Mouse (Mus musculus) midbrain, embryonic 16.5 days (tissue): ENCODE measurements around the gene Cebpz. TPM values are rescaled to one million over a fixed set of nuclear protein-coding genes. Genes with fewer than 3 reads are reported as not detected.

Experiments used
- ATAC-seq: fragments of 200-750 bp; cut with Nextera tagmentation; 2 replicates; pipeline ENCODE4 v1.8.0; 2017; ENCODE audit warnings: moderate TSS enrichment
- H3K27ac ChIP-seq: fragments of 300-500 bp; sonication (generic); 2 replicates; pipeline ENCODE4 v1.5.1; 2014; ENCODE audit warnings: mild to moderate bottlenecking, low read length, mixed read lengths
- H3K27me3 ChIP-seq: fragments of 300-500 bp; sonication (generic); 2 replicates; pipeline ENCODE4 v1.6.1; 2014; ENCODE audit warnings: low read depth, low read length, mixed read lengths; ENCODE audit not compliant: control insufficient read depth, insufficient read depth
- H3K36me3 ChIP-seq: fragments of 300-500 bp; sonication (generic); 2 replicates; pipeline ENCODE4 v1.6.1; 2014; ENCODE audit warnings: mild to moderate bottlenecking, low read length, moderate library complexity, mixed read lengths; ENCODE audit not compliant: control insufficient read depth, insufficient read depth
- H3K4me1 ChIP-seq: fragments of 300-500 bp; sonication (generic); 2 replicates; pipeline ENCODE4 v1.6.1; 2014; ENCODE audit warnings: mild to moderate bottlenecking, low read length, mixed read lengths; ENCODE audit not compliant: control insufficient read depth, insufficient read depth
- H3K4me2 ChIP-seq: fragments of 300-500 bp; sonication (generic); 2 replicates; pipeline ENCODE4 v1.6.1; 2014; ENCODE audit warnings: mild to moderate bottlenecking, low read length, mixed read lengths
- H3K4me3 ChIP-seq: fragments of 300-500 bp; sonication (generic); 2 replicates; pipeline ENCODE4 v1.5.1; 2014; ENCODE audit warnings: low read depth, mild to moderate bottlenecking, low read length, moderate library complexity, mixed read lengths
- H3K9ac ChIP-seq: fragments of 300-500 bp; sonication (generic); 2 replicates; pipeline ENCODE4 v1.6.1; 2014; ENCODE audit warnings: low read depth, low read length, mixed read lengths
- H3K9me3 ChIP-seq: fragments of 300-500 bp; sonication (generic); replicated peaks from 2 replicates; pipeline ENCODE4 v1.6.1; 2014; ENCODE audit warnings: mild to moderate bottlenecking, low read length, mixed read lengths; ENCODE audit not compliant: control insufficient read depth, poor library complexity, severe bottlenecking
- WGBS: fragments of 180-500 bp; shearing (Covaris S2); extraction: QIAGEN DNeasy Blood & Tissue Kit; methylation state at CpG from one replicate; pipeline ENCODE4 v1.1.7; 2014; 5-methylcytosine and 5-hydroxymethylcytosine counted together
- polyA plus RNA-seq: library from polyadenylated mRNA; unstranded; fragments of >200 nt; fragmentation: Nextera tagmentation; extraction: Ambion mirVana; gene quantifications from 2 replicates; pipeline ENCODE4 v1.2.1, GENCODE M21; 2015

Gene Cebpz
- polyA plus RNA-seq, 1 experiment from 2014 or later = 38.0 TPM

GRCm38 (mm10) chr17:78951225-78951624 lies 14.4 kb upstream of the Cebpz start:
- no peak for ATAC-seq
- H3K4me1 ChIP-seq = no peaks in the 10 kb centered on the region
- no peak overlapping the region for H3K4me3 ChIP-seq
- no peak overlapping the region for H3K4me2 ChIP-seq
- H3K9me3 ChIP-seq = no peaks in the 10 kb centered on the region
- H3K36me3 ChIP-seq = peaks cover 8% of the 10 kb centered on the region; the same call in 1 of the 2 replicates
- WGBS = 93% methylated on average over 5 of the region's 5 CpGs
- H3K9ac ChIP-seq = no peak overlapping the region
- H3K27me3 ChIP-seq = no peaks in the 10 kb centered on the region
- no peak overlapping the region for H3K27ac ChIP-seq

GRCm38 (mm10) chr17:78942579-78942978 lies 5.7 kb upstream of the Cebpz start:
- H3K36me3 ChIP-seq = peaks cover 15% of the 10 kb centered on the region
- no peak overlapping the region for H3K4me3 ChIP-seq
- ATAC-seq = no peak
- H3K27me3 ChIP-seq = no peaks in the 10 kb centered on the region
- WGBS = 50% methylated on average over 11 of the region's 11 CpGs
- no peak overlapping the region for H3K9ac ChIP-seq
- H3K4me1 ChIP-seq = peaks cover 6% of the 10 kb centered on the region
- no peak overlapping the region for H3K27ac ChIP-seq
- no peaks in the 10 kb centered on the region for H3K9me3 ChIP-seq
- H3K4me2 ChIP-seq = no peak overlapping the region

GRCm38 (mm10) chr17:78938927-78939326 lies 2.1 kb upstream of the Cebpz start:
- WGBS = 93% methylated on average over 4 of the region's 4 CpGs
- H3K27ac ChIP-seq = no peak overlapping the region
- H3K4me3 ChIP-seq = no peak overlapping the region
- H3K27me3 ChIP-seq = no peaks in the 10 kb centered on the region
- ATAC-seq = no peak
- peaks cover 17% of the 10 kb centered on the region for H3K4me1 ChIP-seq
- H3K36me3 ChIP-seq = peaks cover 12% of the 10 kb centered on the region
- H3K9me3 ChIP-seq = no peaks in the 10 kb centered on the region
- no peak overlapping the region for H3K4me2 ChIP-seq
- H3K9ac ChIP-seq = no peak overlapping the region

GRCm38 (mm10) chr17:78937229-78937853 lies 475 bp upstream of the Cebpz start:
- peak; percentile 60 for ATAC-seq
- peak overlapping the region; percentile 80 for H3K27ac ChIP-seq
- peaks cover 16% of the 10 kb centered on the region for H3K36me3 ChIP-seq
- no peaks in the 10 kb centered on the region for H3K9me3 ChIP-seq
- H3K27me3 ChIP-seq = no peaks in the 10 kb centered on the region
- H3K4me3 ChIP-seq = peak overlapping the region; percentile 90
- 8% methylated on average over 26 of the region's 26 CpGs for WGBS
- H3K4me1 ChIP-seq = peaks cover 30% of the 10 kb centered on the region
- H3K9ac ChIP-seq = peak overlapping the region; percentile 87
- peak overlapping the region; percentile 82 for H3K4me2 ChIP-seq

GRCm38 (mm10) chr17:78935857-78936256 lies 1.0 kb downstream of the Cebpz start:
- peak overlapping the region; percentile 90 for H3K4me3 ChIP-seq

GRCm38 (mm10) chr17:78917696-78918095 lies 19.2 kb downstream of the Cebpz start:
- ATAC-seq = no peak
- peaks cover 15% of the 10 kb centered on the region for H3K36me3 ChIP-seq
- H3K4me1 ChIP-seq = peaks cover 13% of the 10 kb centered on the region
- no peaks in the 10 kb centered on the region for H3K9me3 ChIP-seq
- H3K9ac ChIP-seq = no peak overlapping the region
- H3K4me2 ChIP-seq = peak overlapping the region; percentile 88
- H3K27me3 ChIP-seq = no peaks in the 10 kb centered on the region
- H3K27ac ChIP-seq = no peak overlapping the region
- peak overlapping the region; percentile 75; the same call in 1 of the 2 replicates for H3K4me3 ChIP-seq
- WGBS = 42% methylated on average over 6 of the region's 6 CpGs

More at GRCm38 (mm10) chr17:78935857-78936256, 1.0 kb downstream of the Cebpz start:
- H3K27me3 ChIP-seq = no peaks in the 10 kb centered on the region
- H3K4me2 ChIP-seq = peak overlapping the region; percentile 84
- peak overlapping the region; percentile 87; the same call in 1 of the 2 replicates for H3K9ac ChIP-seq
- WGBS = 90% methylated on average over 2 of the region's 2 CpGs
- ATAC-seq = no peak
- peaks cover 26% of the 10 kb centered on the region for H3K36me3 ChIP-seq
- no peak overlapping the region for H3K27ac ChIP-seq
- no peaks in the 10 kb centered on the region for H3K9me3 ChIP-seq
- peaks cover 30% of the 10 kb centered on the region for H3K4me1 ChIP-seq

GRCm38 (mm10) chr17:78916899-78917298 lies 20.0 kb downstream of the Cebpz start:
- peak; percentile 16 for ATAC-seq

GRCm38 (mm10) chr17:78916369-78916813 lies 20.5 kb downstream of the Cebpz start, which contains the start of gene Cebpzos:
Cebpzos (plus strand) TSS chr17:78916500.
- Histone ChIP-seq H3K9me3 (no peaks in the 10 kb centered on the region), H3K4me3 (peak within 1 kb of the TSS; percentile 75), H3K36me3 (peaks cover 10% of the 10 kb centered on the region), H3K4me1 (peaks cover 13% of the 10 kb centered on the region), H3K27me3 (no peaks in the 10 kb centered on the region), H3K9ac (peak within 1 kb of the TSS; percentile 85), H3K4me2 (peak within 1 kb of the TSS; percentile 88), H3K27ac (peak within 1 kb of the TSS; percentile 88)
- WGBS = 0% methylated on average over 37 of the region's 37 CpGs
- peak; percentile 97 for ATAC-seq

More at GRCm38 (mm10) chr17:78916899-78917298, 20.0 kb downstream of the Cebpz start:
- peaks cover 13% of the 10 kb centered on the region for H3K4me1 ChIP-seq
- H3K27ac ChIP-seq = peak overlapping the region; percentile 88
- H3K9me3 ChIP-seq = no peaks in the 10 kb centered on the region
- peak overlapping the region; percentile 85 for H3K9ac ChIP-seq
- peak overlapping the region; percentile 88 for H3K4me2 ChIP-seq
- peak overlapping the region; percentile 75 for H3K4me3 ChIP-seq
- peaks cover 15% of the 10 kb centered on the region for H3K36me3 ChIP-seq
- H3K27me3 ChIP-seq = no peaks in the 10 kb centered on the region
- 4% methylated on average over 11 of the region's 11 CpGs for WGBS

- 52% methylated on average over 6 of the region's 6 CpGs for WGBS
- Histone ChIP-seq H3K4me1 (peaks cover 13% of the 10 kb centered on the region), H3K4me2 (peak overlapping the region; percentile 88), H3K9ac (peak overlapping the region; percentile 85), H3K27ac (peak overlapping the region; percentile 88), H3K36me3 (peaks cover 5% of the 10 kb centered on the region), H3K27me3 (no peaks in the 10 kb centered on the region), H3K4me3 (peak overlapping the region; percentile 75), H3K9me3 (no peaks in the 10 kb centered on the region)
- ATAC-seq = peak; percentile 44
Measured at GRCm38 (mm10) chr17:78915772-78916171, 21.1 kb downstream of the Cebpz start.
